Mouse (Mus musculus): ENCODE results near the gene Cgref1. TPM values are rescaled to one million over a fixed set of nuclear protein-coding genes. Genes with fewer than 3 reads are reported as not detected.

The Cgref1 gene
- polyA plus RNA-seq, 1 experiment from 2014 or later, result 12.5 TPM

DNA sequence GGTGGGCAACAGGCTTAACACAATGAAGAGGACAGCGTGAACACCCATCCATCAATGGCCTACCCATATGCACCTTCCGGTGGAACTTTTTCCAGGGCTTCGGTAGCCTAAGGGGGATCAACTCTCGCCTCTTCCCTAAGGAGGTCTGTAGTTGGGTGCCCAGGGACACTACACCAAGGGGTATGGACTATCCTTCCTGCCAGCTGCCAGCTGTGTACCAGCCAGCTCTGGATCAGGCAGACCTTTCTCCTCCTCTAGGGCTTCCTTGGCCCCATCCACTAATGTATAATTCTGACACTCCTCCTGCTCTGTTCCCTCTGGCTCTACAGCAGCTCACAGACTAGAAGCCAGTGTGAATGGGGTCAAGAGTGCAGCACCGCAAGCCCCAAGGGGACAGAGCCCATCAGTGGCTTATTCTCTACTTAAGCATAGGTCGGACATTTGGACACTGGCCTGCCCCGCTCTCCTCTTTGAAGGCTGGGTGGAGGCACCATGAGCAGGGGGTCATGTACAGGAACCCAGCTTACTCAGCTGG, 31.2 kb downstream of the Cgref1 start:
- Histone ChIP-seq H3K36me3 (peaks cover 25% of the 10 kb centered on the region), H3K27me3 (no peaks in the 10 kb centered on the region), H3K27ac (peak overlapping the region; percentile 96), H3K4me3 (replicated peaks) (peak overlapping the region; percentile 56), H3K4me2 (peak overlapping the region; percentile 62), H3K9ac (peak overlapping the region; percentile 64), H3K9me3 (replicated peaks) (no peaks in the 10 kb centered on the region), H3K4me1 (peaks cover 91% of the 10 kb centered on the region)
- no peak for ATAC-seq (replicated peaks; ENCODE audit: low FRiP score)
- WGBS, result 29% methylated on average over 7 of the region's 7 CpGs

DNA sequence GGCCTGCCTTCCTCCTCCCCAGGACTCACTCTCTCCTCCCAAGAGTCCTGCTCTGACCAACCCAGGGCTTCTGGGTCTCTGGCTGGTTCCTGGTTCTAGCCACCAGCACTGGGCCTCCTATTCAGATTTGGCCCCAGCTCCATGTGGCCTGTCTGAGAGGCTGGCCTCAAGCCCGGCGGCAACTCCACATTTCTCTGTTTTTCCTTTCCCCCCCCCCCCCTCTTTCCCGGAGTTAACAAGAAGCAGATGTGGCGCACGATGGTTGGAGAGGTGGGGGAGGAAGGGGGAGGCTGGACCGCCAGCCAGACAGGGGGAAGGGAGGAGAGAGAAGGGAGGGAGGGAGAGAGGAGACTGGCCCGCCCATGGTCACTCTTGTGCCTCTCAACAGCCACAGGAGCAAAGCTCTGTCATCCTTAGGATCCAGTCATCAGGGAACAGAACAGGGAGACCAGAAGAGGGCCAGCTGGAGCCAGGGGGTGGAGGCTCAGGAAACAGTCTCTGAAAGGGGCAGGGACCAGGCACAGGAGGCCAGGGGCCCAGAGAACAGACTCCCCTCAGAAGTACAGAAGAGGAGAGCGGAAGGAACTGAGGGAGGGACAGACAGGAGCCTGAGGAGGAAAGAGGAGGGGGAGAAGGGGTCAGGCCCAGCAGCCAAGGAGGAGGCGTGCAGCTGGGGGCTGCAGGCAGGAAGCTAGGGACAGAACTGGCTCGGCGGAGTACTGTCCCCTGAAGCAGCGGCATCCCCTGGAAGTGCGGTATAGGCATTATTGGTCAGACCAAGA, 32.1 kb downstream of the Cgref1 start, which contains the start of gene Emilin1:
TSS of gene Emilin1 (plus strand) at position 343 of the 782 bp plus-strand sequence.
- no peaks in the 10 kb centered on the region for H3K9me3 ChIP-seq (replicated peaks)
- H3K27me3 ChIP-seq, result no peaks in the 10 kb centered on the region
- peak within 1 kb of the TSS; percentile 56 for H3K4me3 ChIP-seq (replicated peaks)
- peaks cover 16% of the 10 kb centered on the region for H3K36me3 ChIP-seq
- 6% methylated on average over 12 of the region's 13 CpGs for WGBS
- peak within 1 kb of the TSS; percentile 62 for H3K4me2 ChIP-seq
- peak within 1 kb of the TSS; percentile 96 for H3K27ac ChIP-seq
- peaks cover 96% of the 10 kb centered on the region for H3K4me1 ChIP-seq
- H3K9ac ChIP-seq, result peak within 1 kb of the TSS; percentile 64
- ATAC-seq (replicated peaks; ENCODE audit: low FRiP score), result peak; percentile 78

- 59% methylated on average over 5 of the region's 5 CpGs for WGBS
- no peaks in the 10 kb centered on the region for H3K9me3 ChIP-seq (replicated peaks)
- H3K4me3 ChIP-seq (replicated peaks), result no peak overlapping the region
- peaks cover 5% of the 10 kb centered on the region for H3K36me3 ChIP-seq
- H3K27me3 ChIP-seq, result no peaks in the 10 kb centered on the region
- peaks cover 89% of the 10 kb centered on the region for H3K4me1 ChIP-seq
- no peak overlapping the region; the same call in 1 of the 2 replicates for H3K4me2 ChIP-seq
- peak overlapping the region; percentile 96 for H3K27ac ChIP-seq
- H3K9ac ChIP-seq, result no peak overlapping the region
- no peak for ATAC-seq (replicated peaks; ENCODE audit: low FRiP score)
These were observed 33.2 kb downstream of the Cgref1 start for GRCm38 (mm10) chr5:30912156-30912555.

DNA sequence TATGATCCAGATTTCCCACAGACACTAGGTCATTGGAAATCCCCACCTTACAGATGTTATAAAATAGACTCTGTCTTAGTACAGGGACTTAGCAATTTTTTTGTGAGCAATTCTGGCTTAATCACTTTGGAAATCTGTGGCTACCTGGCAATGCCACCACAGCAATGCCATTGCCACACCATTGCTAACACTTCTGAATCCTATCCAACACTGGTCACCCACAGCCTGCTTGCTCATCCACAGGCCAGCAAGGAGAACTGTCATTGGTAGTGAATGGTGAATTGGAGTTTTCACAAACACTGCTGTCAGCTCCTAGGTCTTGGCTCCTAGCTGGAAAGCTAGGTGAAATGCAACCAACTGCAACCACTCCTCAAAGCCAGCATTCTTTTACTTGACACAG, 34.9 kb downstream of the Cgref1 start:
- peak overlapping the region; percentile 95 for H3K27ac ChIP-seq
- H3K9me3 ChIP-seq (replicated peaks), result no peaks in the 10 kb centered on the region
- H3K4me2 ChIP-seq, result no peak overlapping the region
- peaks cover 7% of the 10 kb centered on the region for H3K36me3 ChIP-seq
- peaks cover 90% of the 10 kb centered on the region for H3K4me1 ChIP-seq
- ATAC-seq (replicated peaks; ENCODE audit: low FRiP score), result no peak
- H3K27me3 ChIP-seq, result no peaks in the 10 kb centered on the region
- H3K4me3 ChIP-seq (replicated peaks), result no peak overlapping the region
- H3K9ac ChIP-seq, result no peak overlapping the region

DNA sequence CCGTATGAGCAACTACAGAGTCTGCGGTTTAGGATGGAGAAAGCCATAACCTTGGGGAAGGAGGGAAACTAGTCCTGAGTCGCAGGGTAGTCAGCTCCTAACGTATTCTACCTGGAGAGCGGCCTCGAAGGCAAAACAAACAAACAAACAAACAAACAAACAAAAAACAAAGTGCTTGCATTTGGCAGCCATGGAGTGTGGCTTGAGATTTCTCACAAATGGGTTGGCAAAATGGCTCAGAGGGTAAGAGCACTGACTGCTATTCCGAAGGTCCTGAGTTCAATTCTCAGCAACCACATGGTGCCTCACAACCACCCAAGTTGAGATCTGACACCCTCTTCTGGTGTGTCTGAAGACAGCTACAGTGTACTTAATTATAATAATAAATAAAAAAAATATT, 35.5 kb downstream of the Cgref1 start:
- H3K9me3 ChIP-seq (replicated peaks), result no peaks in the 10 kb centered on the region
- no peak for ATAC-seq (replicated peaks; ENCODE audit: low FRiP score)
- no peaks in the 10 kb centered on the region for H3K27me3 ChIP-seq
- H3K4me3 ChIP-seq (replicated peaks), result no peak overlapping the region
- peak overlapping the region; percentile 94; the same call in 1 of the 2 replicates for H3K4me2 ChIP-seq
- peaks cover 90% of the 10 kb centered on the region for H3K4me1 ChIP-seq
- WGBS, result 74% methylated on average over 7 of the region's 7 CpGs
- H3K9ac ChIP-seq, result no peak overlapping the region
- peak overlapping the region; percentile 95 for H3K27ac ChIP-seq
- H3K36me3 ChIP-seq, result peaks cover 13% of the 10 kb centered on the region

GRCm38 (mm10) chr5:30909300-30909659, 36.1 kb downstream of the Cgref1 start:
- peaks cover 19% of the 10 kb centered on the region for H3K36me3 ChIP-seq
- WGBS, result 14% methylated on average over 7 of the region's 7 CpGs
- peak overlapping the region; percentile 94 for H3K4me2 ChIP-seq
- peaks cover 84% of the 10 kb centered on the region for H3K4me1 ChIP-seq
- no peak overlapping the region for H3K9ac ChIP-seq
- ATAC-seq (replicated peaks; ENCODE audit: low FRiP score), result no peak
- peak overlapping the region; percentile 95 for H3K27ac ChIP-seq
- no peaks in the 10 kb centered on the region for H3K9me3 ChIP-seq (replicated peaks)
- no peak overlapping the region for H3K4me3 ChIP-seq (replicated peaks)
- H3K27me3 ChIP-seq, result no peaks in the 10 kb centered on the region

DNA sequence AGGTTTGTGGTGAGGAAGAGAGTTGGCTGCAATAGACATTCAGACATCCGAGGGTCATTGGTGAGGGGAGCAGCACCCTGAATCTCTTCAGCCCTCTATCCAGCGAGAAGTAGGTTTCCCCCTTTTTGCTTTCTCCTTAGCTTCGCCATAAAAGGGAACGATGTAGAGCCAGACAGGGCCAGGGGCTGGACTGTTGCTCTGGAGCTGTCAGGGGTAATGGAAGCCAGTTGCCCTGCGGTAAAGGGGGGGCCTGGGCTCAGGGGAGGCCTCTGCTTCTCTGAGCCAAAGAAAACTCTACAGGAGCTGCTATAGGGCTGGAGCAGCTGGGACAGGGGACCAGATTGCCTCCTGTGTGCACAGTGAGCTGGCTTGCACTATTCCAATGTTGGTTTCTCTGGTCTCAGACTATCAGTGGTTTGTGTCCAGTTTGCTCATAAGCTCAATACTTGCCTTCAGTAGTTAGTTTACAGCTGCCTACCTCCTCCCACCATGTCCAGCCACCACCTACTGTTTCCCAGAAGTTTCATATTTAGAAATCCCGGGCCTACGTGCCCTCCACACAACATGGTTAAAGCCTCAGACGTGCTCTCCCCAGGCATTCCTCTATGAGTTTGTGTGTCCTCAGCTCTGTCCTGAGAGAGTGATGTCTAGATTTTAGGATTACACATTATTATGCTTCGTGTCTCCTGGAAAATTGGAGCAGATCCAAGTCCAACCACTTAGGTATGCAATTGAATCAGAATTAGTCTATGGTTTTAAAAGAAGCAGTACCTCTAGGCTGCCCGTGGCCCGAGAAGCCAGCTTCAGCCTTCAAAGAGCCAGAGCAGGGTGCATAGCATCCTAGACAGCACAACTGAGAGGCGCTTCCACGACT, 36.7 kb downstream of the Cgref1 start:
- H3K4me2 ChIP-seq, result peak overlapping the region; percentile 94
- peak overlapping the region; percentile 95 for H3K27ac ChIP-seq
- peak; percentile 24 for ATAC-seq (replicated peaks; ENCODE audit: low FRiP score)
- H3K4me3 ChIP-seq (replicated peaks), result peak overlapping the region; percentile 74
- peaks cover 25% of the 10 kb centered on the region for H3K36me3 ChIP-seq
- no peaks in the 10 kb centered on the region for H3K9me3 ChIP-seq (replicated peaks)
- peak overlapping the region; percentile 83 for H3K9ac ChIP-seq
- peaks cover 78% of the 10 kb centered on the region for H3K4me1 ChIP-seq
- WGBS, result 28% methylated on average over 13 of the region's 13 CpGs
- H3K27me3 ChIP-seq, result no peaks in the 10 kb centered on the region

DNA sequence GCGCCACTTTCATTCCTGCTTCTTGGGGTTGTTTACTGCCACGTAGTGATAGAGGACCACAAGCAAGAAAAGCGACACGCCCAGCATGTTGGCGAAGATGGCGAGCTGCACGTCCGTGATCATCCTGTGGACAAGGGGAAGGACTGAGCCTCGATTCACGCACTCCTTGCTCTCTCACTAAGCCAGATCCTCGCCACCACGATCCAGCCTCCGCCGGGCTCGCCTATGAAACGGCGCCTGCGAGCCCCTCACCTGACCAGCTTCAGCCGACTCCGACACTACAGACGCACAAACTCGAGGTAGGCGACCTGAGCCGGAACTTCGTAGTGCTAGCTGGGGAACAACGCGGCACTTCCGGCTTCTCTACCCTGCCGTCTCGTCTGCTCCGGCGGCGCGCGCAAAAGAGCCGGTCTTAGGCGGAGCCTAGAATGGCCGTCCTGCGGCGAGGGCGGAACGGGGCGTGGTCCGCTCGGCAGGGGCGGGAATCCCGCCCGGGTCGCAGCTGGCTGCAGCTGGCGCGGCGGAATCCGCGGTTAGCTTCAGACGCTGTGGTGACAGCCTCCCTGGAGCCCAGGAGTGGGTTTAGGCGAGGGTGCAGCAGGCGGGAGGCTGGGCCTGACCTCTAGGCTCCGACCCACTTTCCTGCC, 37.9 kb downstream of the Cgref1 start, which contains the start of gene Ost4:
TSS of gene Ost4 (minus strand) at position 376 of the 647 bp plus-strand sequence.
- WGBS, result under 1% methylated on average over 57 of the region's 58 CpGs
- H3K36me3 ChIP-seq, result peaks cover 36% of the 10 kb centered on the region
- H3K4me3 ChIP-seq (replicated peaks), result peak within 1 kb of the TSS; percentile 74
- peak within 1 kb of the TSS; percentile 95 for H3K27ac ChIP-seq
- peak within 1 kb of the TSS; percentile 83 for H3K9ac ChIP-seq
- H3K27me3 ChIP-seq, result no peaks in the 10 kb centered on the region
- H3K9me3 ChIP-seq (replicated peaks), result no peaks in the 10 kb centered on the region
- ATAC-seq (replicated peaks; ENCODE audit: low FRiP score), result peak; percentile 94
- peaks cover 70% of the 10 kb centered on the region for H3K4me1 ChIP-seq
- peak within 1 kb of the TSS; percentile 94 for H3K4me2 ChIP-seq

DNA sequence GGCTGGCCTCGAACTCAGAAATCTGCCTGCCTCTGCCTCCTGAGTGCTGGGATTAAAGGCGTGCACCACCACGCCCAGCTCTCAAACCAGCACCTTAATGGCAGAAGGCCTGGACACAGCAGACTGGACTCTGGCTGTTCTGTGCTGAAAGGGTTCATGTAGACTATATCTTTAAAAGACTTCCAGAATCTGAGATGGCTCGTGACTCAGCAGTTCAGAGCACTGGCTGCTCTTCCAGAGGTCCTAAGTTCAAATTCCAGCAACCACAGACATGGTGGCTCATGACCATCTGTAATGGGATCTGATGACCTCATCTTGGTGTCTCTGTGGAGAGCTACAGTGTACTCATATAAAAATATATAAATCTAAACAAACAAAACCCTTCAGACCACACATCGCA, 43.5 kb downstream of the Cgref1 start:
- Histone ChIP-seq H3K4me1 (peaks cover 26% of the 10 kb centered on the region), H3K9me3 (replicated peaks) (no peaks in the 10 kb centered on the region), H3K9ac (no peak overlapping the region), H3K27ac (no peak overlapping the region), H3K36me3 (peaks cover 86% of the 10 kb centered on the region), H3K27me3 (no peaks in the 10 kb centered on the region), H3K4me2 (no peak overlapping the region), H3K4me3 (replicated peaks) (no peak overlapping the region)
- WGBS, result 87% methylated on average over 5 of the region's 5 CpGs
- ATAC-seq (replicated peaks; ENCODE audit: low FRiP score), result no peak

DNA sequence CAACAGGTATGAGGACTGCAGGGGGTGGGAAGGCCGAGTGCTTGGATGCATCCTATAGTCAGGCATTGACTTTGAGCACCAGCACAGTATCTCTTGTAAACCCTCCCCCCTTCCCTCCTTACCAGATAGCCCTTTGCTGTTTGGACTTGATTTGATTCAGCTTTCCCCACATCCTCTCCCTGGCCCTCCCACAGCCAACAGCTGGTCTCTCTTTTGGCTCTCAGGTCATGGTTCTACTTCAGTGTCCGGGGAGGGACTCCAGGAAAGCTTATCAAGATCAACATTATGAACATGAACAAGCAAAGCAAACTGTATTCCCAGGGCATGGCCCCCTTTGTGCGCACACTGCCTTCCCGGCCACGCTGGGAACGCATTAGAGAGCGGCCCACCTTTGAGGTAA, 55.0 kb downstream of the Cgref1 start:
- Histone ChIP-seq H3K27ac (peak overlapping the region; percentile 98), H3K4me2 (peak overlapping the region; percentile 80), H3K27me3 (no peaks in the 10 kb centered on the region), H3K36me3 (peaks cover 48% of the 10 kb centered on the region), H3K9me3 (replicated peaks) (no peaks in the 10 kb centered on the region), H3K4me1 (peaks cover 28% of the 10 kb centered on the region), H3K9ac (peak overlapping the region; percentile 29), H3K4me3 (replicated peaks) (peak overlapping the region; percentile 89)
- ATAC-seq (replicated peaks; ENCODE audit: low FRiP score), result no peak
- WGBS, result 61% methylated on average over 7 of the region's 7 CpGs

GRCm38 (mm10) chr5:30889088-30889754, 56.2 kb downstream of the Cgref1 start:
- H3K27ac ChIP-seq, result peak overlapping the region; percentile 98
- H3K9ac ChIP-seq, result peak overlapping the region; percentile 59
- peak overlapping the region; percentile 80 for H3K4me2 ChIP-seq
- peak; percentile 30 for ATAC-seq (replicated peaks; ENCODE audit: low FRiP score)
- peaks cover 36% of the 10 kb centered on the region for H3K36me3 ChIP-seq
- WGBS, result under 1% methylated on average over 42 of the region's 42 CpGs
- H3K4me3 ChIP-seq (replicated peaks), result peak overlapping the region; percentile 89
- no peaks in the 10 kb centered on the region for H3K27me3 ChIP-seq
- no peaks in the 10 kb centered on the region for H3K9me3 ChIP-seq (replicated peaks)
- H3K4me1 ChIP-seq, result peaks cover 28% of the 10 kb centered on the region

Measured in kidney, embryonic 15.5 days (tissue).